Mouse (Mus musculus) ES-E14 (cell line): ENCODE data around the gene Vps45. TPM values are rescaled to one million over a fixed set of nuclear protein-coding genes. Genes with fewer than 3 reads are reported as not detected.
"Not testable (repeated sequence)": the region's sequence is repeated elsewhere in the genome, so short reads cannot be mapped to it uniquely, and the experiment has no call there.

Source experiments
- DNase-seq: peaks from one replicate; pipeline ENCODE4 v3.0.0-alpha.2; 2013; ENCODE audit warnings: low read depth, low spot score
- H3K27ac ChIP-seq: 2 replicates; pipeline ENCODE4 v1.5.1; 2012; ENCODE audit warnings: low read depth, mild to moderate bottlenecking, low read length, moderate library complexity, mixed read lengths; ENCODE audit not compliant: poor library complexity, insufficient read depth, severe bottlenecking
- H3K36me3 ChIP-seq: 2 replicates; pipeline ENCODE4 v1.6.1; 2012; ENCODE audit warnings: mild to moderate bottlenecking, low read length, moderate library complexity, mixed read lengths; ENCODE audit not compliant: control insufficient read depth, poor library complexity, insufficient read depth, severe bottlenecking
- H3K4me1 ChIP-seq, 2 experiments: fragments of 150-350 bp in 1 of 2; sonication (generic) in 1 of 2; 2 replicates each; pipeline ENCODE4 v1.6.1; 2012; ENCODE audit warnings: low read length in 2 of 2, mild to moderate bottlenecking in 1 of 2, mixed read lengths in 1 of 2; ENCODE audit not compliant: control insufficient read depth in 2 of 2, insufficient read depth in 2 of 2, poor library complexity in 1 of 2
- H3K4me3 ChIP-seq, 2 experiments: fragments of 150-350 bp in 1 of 2; sonication (generic) in 1 of 2; 2 replicates each; pipeline ENCODE4 v1.5.1; 2012; ENCODE audit warnings: low read length in 2 of 2, low read depth in 1 of 2, mild to moderate bottlenecking in 1 of 2, mixed read lengths in 1 of 2; ENCODE audit not compliant: insufficient read depth in 1 of 2, poor library complexity in 1 of 2, severe bottlenecking in 1 of 2
- H3K9ac ChIP-seq: 2 replicates; pipeline ENCODE4 v1.6.1; 2012; ENCODE audit warnings: low read depth, mild to moderate bottlenecking, low read length, mixed read lengths; ENCODE audit not compliant: poor library complexity, insufficient read depth, severe bottlenecking
- H3K9me3 ChIP-seq: fragments of 150-350 bp; sonication (generic); 2 replicates; pipeline ENCODE4 v1.6.1; 2012; ENCODE audit warnings: low read depth, mild to moderate bottlenecking, low read length; ENCODE audit not compliant: control insufficient read depth, insufficient read depth
- CHD2 ChIP-seq: IDR thresholded peaks from 2 replicates; pipeline ENCODE4 v1.6.1; 2014; ENCODE audit warnings: mild to moderate bottlenecking, low read depth, low read length, inconsistent platforms
- HCFC1 ChIP-seq: IDR thresholded peaks from 2 replicates; pipeline ENCODE4 v1.6.1; 2012; ENCODE audit warnings: low read length, inconsistent platforms, borderline replicate concordance; ENCODE audit not compliant: insufficient read depth
- MAFK ChIP-seq: IDR thresholded peaks from 2 replicates; pipeline ENCODE4 v1.6.1; 2014; ENCODE audit warnings: mild to moderate bottlenecking, low read depth, low read length, inconsistent platforms; ENCODE audit not compliant: insufficient read depth
- ZC3H11A ChIP-seq: IDR thresholded peaks from 2 replicates; pipeline ENCODE4 v1.6.1; 2012; ENCODE audit warnings: low read depth, mild to moderate bottlenecking, inconsistent platforms, low read length, borderline replicate concordance
- ZNF384 ChIP-seq: IDR thresholded peaks from 2 replicates; pipeline ENCODE4 v1.6.1; 2012; ENCODE audit warnings: low read depth, low read length, inconsistent platforms
- in situ Hi-C, 2 experiments: fragments of 600-800 bp; cut with MboI; formaldehyde crosslinking; loops; one replicate each; pipeline ENCODE4 v1.15.1; 2025; ENCODE audit warnings: low sequenced_read_pairs in 2 of 2, inconsistent platforms in 1 of 2; ENCODE audit not compliant: unreplicated experiment in 2 of 2
- total RNA-seq: library from RNA; depleted of rRNA; stranded (reverse); fragments of 300-350 nt; gene quantifications from 2 replicates; pipeline ENCODE4 v1.2.3, GENCODE M21; 2012

Gene Vps45
- total RNA-seq, 1 experiment, result 11.9 TPM

DNA sequence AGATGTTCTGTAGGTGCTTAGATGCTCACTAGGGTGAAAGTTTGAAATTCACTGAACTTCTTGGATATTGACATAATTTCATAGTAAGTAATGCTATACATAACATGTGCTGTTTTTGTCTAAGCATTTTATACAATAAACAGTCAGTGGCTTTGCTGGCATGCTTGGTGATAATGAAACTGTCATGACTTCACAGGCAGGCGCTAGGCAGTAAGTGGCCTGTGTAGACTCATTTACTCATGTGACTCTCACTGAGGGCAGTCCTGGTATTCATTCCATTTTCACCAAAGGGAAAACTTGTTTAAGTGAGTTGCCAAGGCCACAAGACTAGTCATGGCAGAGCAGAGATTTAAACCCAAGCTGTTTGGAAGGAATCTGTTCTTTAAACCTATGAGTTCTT is 89.0 kb downstream of the Vps45 start:
- H3K36me3 ChIP-seq, result no peaks in the 10 kb centered on the region
- H3K4me1 ChIP-seq, result peaks cover 0 to 2% of the 10 kb centered on the region in 2 experiments; a peak in 1 of 4 replicates
- H3K4me3 ChIP-seq, result no peak overlapping the region
- H3K27ac ChIP-seq, result no peak overlapping the region
- in situ Hi-C loops, result no loop called here
- no peaks in the 10 kb centered on the region for H3K9me3 ChIP-seq
- H3K9ac ChIP-seq, result no peak overlapping the region
- no peak for DNase-seq
- no peak for TF ChIP-seq MAFK
- no peak for TF ChIP-seq HCFC1
- TF ChIP-seq CHD2, result no peak
- TF ChIP-seq ZC3H11A, result no peak

- in situ Hi-C loops, result no loop called here
- no peaks in the 10 kb centered on the region for H3K36me3 ChIP-seq
- H3K4me1 ChIP-seq, result no peaks in the 10 kb centered on the region
- H3K27ac ChIP-seq, result no peak overlapping the region
- H3K4me3 ChIP-seq, result no peak overlapping the region; a peak in 1 of 4 replicates
- DNase-seq, result no peak
- H3K9ac ChIP-seq, result no peak overlapping the region
- TF ChIP-seq CHD2 (no peak), ZNF384 (no peak), ZC3H11A (peak; percentile 72), MAFK (no peak), HCFC1 (no peak)
- no peaks in the 10 kb centered on the region for H3K9me3 ChIP-seq
Measured at GRCm38 (mm10) chr3:95965518-95966451, 92.5 kb downstream of the Vps45 start.

DNA sequence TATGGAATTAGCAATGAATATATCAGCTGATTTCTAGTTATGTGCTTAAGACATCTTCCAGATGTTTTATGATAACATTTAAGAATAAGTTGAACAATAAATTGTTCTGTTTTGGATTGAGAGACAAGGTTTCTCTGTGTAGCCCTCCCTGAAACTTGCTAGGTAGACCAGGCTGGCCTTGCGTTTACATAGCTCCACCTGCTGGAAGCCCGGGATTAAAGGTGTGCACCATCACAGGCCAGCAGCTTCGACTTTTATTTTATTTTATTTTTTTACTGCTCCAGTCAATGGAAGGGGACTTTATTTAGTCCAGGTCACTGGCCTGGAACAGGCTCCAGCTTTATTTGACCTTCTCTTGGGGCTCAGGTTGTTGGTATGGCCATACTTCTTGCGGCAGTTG is 94.6 kb downstream of the Vps45 start:
- H3K27ac ChIP-seq, result no peak overlapping the region
- TF ChIP-seq CHD2 (no peak), ZC3H11A (no peak), ZNF384 (no peak), HCFC1 (no peak), MAFK (no peak)
- H3K4me1 ChIP-seq, result no peaks in the 10 kb centered on the region
- no peak overlapping the region for H3K9ac ChIP-seq
- H3K36me3 ChIP-seq, result no peaks in the 10 kb centered on the region
- in situ Hi-C loops, result no loop called here
- no peaks in the 10 kb centered on the region for H3K9me3 ChIP-seq
- DNase-seq, result no peak
- no peak overlapping the region for H3K4me3 ChIP-seq

- H3K4me3 ChIP-seq, result no peak overlapping the region
- no peak overlapping the region for H3K9ac ChIP-seq
- no peak for DNase-seq
- H3K9me3 ChIP-seq, result no peaks in the 10 kb centered on the region
- H3K4me1 ChIP-seq, result no peaks in the 10 kb centered on the region
- in situ Hi-C loops, result no loop called here
- H3K27ac ChIP-seq, result no peak overlapping the region
- no peaks in the 10 kb centered on the region for H3K36me3 ChIP-seq
- no peak for TF ChIP-seq HCFC1
- TF ChIP-seq ZNF384, result no peak
- no peak for TF ChIP-seq CHD2
- no peak for TF ChIP-seq MAFK
- TF ChIP-seq ZC3H11A, result no peak
Measured at GRCm38 (mm10) chr3:95963230-95963629, 95.0 kb downstream of the Vps45 start.

DNA sequence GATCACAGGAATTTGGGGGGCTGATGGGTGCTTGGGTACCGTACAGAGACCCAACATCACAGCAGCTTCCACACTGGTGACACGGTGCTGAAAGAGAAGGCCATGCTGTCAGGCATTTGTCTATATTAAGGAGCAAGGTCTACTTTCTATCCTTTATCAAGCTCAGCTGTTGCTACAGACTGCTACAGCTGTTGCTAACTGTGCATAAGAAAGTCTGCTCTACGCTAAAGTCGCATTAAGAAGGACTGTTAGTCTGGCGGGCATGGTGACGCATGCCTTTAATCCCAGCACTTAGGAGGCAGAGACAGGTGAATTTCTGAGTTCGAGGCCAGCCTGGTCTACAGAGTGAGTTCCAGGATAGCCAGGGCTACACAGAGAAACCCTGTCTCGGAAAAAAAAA is 96.1 kb downstream of the Vps45 start:
- H3K9ac ChIP-seq, H3K27ac ChIP-seq, H3K9me3 ChIP-seq, H3K4me3 ChIP-seq, H3K36me3 ChIP-seq, H3K4me1 ChIP-seq, in situ Hi-C loops, DNase-seq: not testable (repeated sequence)
